Mouse (Mus musculus) stomach, embryonic 15.5 days (tissue): ENCODE measurements around the gene Ifit3b. TPM values are rescaled to one million over a fixed set of nuclear protein-coding genes. Genes with fewer than 3 reads are reported as not detected.
A peak's percentile ranks its signal among the peaks of the same experiment; 100 is the strongest.

Experiments
- ATAC-seq: fragments of 200-750 bp; cut with Nextera tagmentation; 2 replicates; pipeline ENCODE4 v1.8.0; 2017; ENCODE audit warnings: low read depth, moderate number of reproducible peaks, moderate TSS enrichment; ENCODE audit not compliant: insufficient read depth, low FRiP score
- H3K27ac ChIP-seq: fragments of 300-500 bp; sonication (generic); 2 replicates; pipeline ENCODE4 v1.5.1; 2015; ENCODE audit warnings: mild to moderate bottlenecking, inconsistent platforms
- H3K27me3 ChIP-seq: fragments of 300-500 bp; sonication (generic); replicated peaks from 2 replicates; pipeline ENCODE4 v1.6.1; 2015; ENCODE audit warnings: inconsistent platforms
- H3K36me3 ChIP-seq: fragments of 300-500 bp; sonication (generic); 2 replicates; pipeline ENCODE4 v1.6.1; 2015; ENCODE audit warnings: inconsistent platforms
- H3K4me1 ChIP-seq: fragments of 300-500 bp; sonication (generic); 2 replicates; pipeline ENCODE4 v1.6.1; 2015; ENCODE audit warnings: inconsistent platforms
- H3K4me2 ChIP-seq: fragments of 300-500 bp; sonication (generic); 2 replicates; pipeline ENCODE4 v1.6.1; 2015; ENCODE audit warnings: mild to moderate bottlenecking, inconsistent platforms
- H3K4me3 ChIP-seq: fragments of 300-500 bp; sonication (generic); replicated peaks from 2 replicates; pipeline ENCODE4 v1.5.1; 2015; ENCODE audit warnings: inconsistent platforms
- H3K9ac ChIP-seq: fragments of 300-500 bp; sonication (generic); 2 replicates; pipeline ENCODE4 v1.6.1; 2015; ENCODE audit warnings: inconsistent platforms
- H3K9me3 ChIP-seq: fragments of 300-500 bp; sonication (generic); 2 replicates; pipeline ENCODE4 v1.6.1; 2016; ENCODE audit warnings: inconsistent platforms
- WGBS: fragments of 180-500 bp; shearing (Covaris S2); methylation state at CpG from one replicate; pipeline ENCODE4 v1.1.7; 2015; 5-methylcytosine and 5-hydroxymethylcytosine counted together
- polyA plus RNA-seq: library from polyadenylated mRNA; unstranded; fragments of >200 nt; fragmentation: Nextera tagmentation; extraction: Ambion mirVana; gene quantifications from 2 replicates; pipeline ENCODE4 v1.2.1, GENCODE M21; 2015

Gene Ifit3b
- polyA plus RNA-seq, 1 experiment from 2014 or later, result 0.13 TPM

DNA sequence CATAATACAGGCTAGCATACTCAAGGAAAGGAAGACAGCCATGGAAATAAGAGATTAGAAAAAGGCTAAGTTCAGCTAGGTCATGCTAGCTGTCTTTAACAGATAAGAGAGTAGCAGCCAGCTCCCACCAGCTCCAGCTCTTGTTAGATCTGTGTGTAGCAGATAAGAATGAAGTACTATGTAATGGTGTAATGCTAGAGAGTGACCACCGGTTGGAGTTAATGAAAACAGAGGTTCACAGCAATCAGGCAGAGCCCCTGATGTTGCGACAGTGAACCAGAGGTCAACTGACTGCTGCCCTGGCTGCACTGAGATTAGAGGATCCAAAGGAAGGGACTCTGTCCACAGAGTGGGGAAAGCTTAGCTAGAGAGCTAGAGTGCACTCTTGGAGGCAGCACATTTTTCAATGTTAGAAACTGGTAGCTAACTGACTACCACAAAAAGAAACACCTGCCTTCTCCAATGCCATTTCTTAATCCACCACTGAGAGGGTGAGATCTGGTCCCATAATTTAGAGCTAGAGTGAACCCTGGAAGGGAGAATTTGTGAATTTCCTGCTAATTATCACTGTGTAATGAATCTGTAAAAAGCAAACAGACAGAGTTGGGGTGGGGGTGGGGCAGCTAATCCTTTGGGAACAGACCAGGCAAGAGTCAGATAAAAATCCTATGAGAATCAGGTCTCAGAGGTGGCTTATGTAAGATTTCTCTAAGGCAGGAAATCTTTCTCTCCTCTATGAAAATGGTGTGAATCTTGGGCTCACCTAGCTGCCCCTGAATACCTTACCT, 48.9 kb downstream of the Ifit3b start:
- H3K4me1 ChIP-seq, result no peaks in the 10 kb centered on the region
- 17% methylated on average over 2 of the region's 2 CpGs for WGBS
- ATAC-seq, result peak; percentile 94
- no peak overlapping the region for H3K4me2 ChIP-seq
- no peaks in the 10 kb centered on the region for H3K36me3 ChIP-seq
- H3K9me3 ChIP-seq, result no peaks in the 10 kb centered on the region
- H3K27ac ChIP-seq, result no peak overlapping the region
- H3K4me3 ChIP-seq, result no peak overlapping the region
- no peaks in the 10 kb centered on the region for H3K27me3 ChIP-seq
- H3K9ac ChIP-seq, result no peak overlapping the region

GRCm38 (mm10) chr19:34662067-34662507, 54.3 kb downstream of the Ifit3b start:
- Histone ChIP-seq H3K36me3 (no peaks in the 10 kb centered on the region), H3K27me3 (no peaks in the 10 kb centered on the region), H3K9ac (no peak overlapping the region), H3K4me1 (no peaks in the 10 kb centered on the region), H3K4me2 (peak overlapping the region; percentile 56), H3K4me3 (peak overlapping the region; percentile 36), H3K27ac (no peak overlapping the region), H3K9me3 (no peaks in the 10 kb centered on the region)
- ATAC-seq, result peak; percentile 86; the same call in 1 of the 2 replicates
- WGBS, result 12% methylated on average over 13 of the region's 13 CpGs

- 40% methylated on average over 5 of the region's 5 CpGs for WGBS
These were observed 55.0 kb downstream of the Ifit3b start for GRCm38 (mm10) chr19:34662740-34663139.

More at GRCm38 (mm10) chr19:34662740-34663139, 55.0 kb downstream of the Ifit3b start:
- no peak overlapping the region for H3K4me2 ChIP-seq
- H3K4me3 ChIP-seq, result no peak overlapping the region
- no peaks in the 10 kb centered on the region for H3K9me3 ChIP-seq
- H3K27ac ChIP-seq, result no peak overlapping the region
- H3K9ac ChIP-seq, result no peak overlapping the region
- ATAC-seq, result 0 out of 2 replicates have a peak, but pooled peaks have one; percentile 36
- H3K27me3 ChIP-seq, result no peaks in the 10 kb centered on the region
- H3K36me3 ChIP-seq, result no peaks in the 10 kb centered on the region
- H3K4me1 ChIP-seq, result no peaks in the 10 kb centered on the region

Other genes starting within 250 kb of the Ifit3b start
- 2.6 and 3.5 TPM in 2 replicates for gene Ch25h, start 132.8 kb upstream of the Ifit3b start, polyA plus RNA-seq
- 29.8 and 32.5 TPM in 2 replicates for gene Lipa, start 80.5 kb upstream of the Ifit3b start, polyA plus RNA-seq
- gene Ifit2, start 57.3 kb upstream of the Ifit3b start, polyA plus RNA-seq, result 5.5 and 6.2 TPM in 2 replicates
- 0.84 and 1.0 TPM in 2 replicates for gene Ifit3, start 24.4 kb upstream of the Ifit3b start, polyA plus RNA-seq
- 0.17 and 0.28 TPM in 2 replicates for gene Ifit1bl1, start 6.0 kb upstream of the Ifit3b start, polyA plus RNA-seq
- 0.80 and 0.86 TPM in 2 replicates for gene Ifit1bl2, start 32.8 kb downstream of the Ifit3b start, polyA plus RNA-seq
- 1.2 and 2.9 TPM in 2 replicates for gene Ifit1, start 32.9 kb downstream of the Ifit3b start, polyA plus RNA-seq
- 5.5 and 6.8 TPM in 2 replicates for gene Slc16a12, start 139.3 kb downstream of the Ifit3b start, polyA plus RNA-seq